Mouse (Mus musculus) olfactory bulb, adult 2 months (tissue): ENCODE measurements around the gene Lingo1.

Experiments used
- CTCF ChIP-seq: fragments of 200-500 bp; IDR thresholded peaks from 2 replicates; pipeline ENCODE4 v1.5.1; 2012; ENCODE audit warnings: low read depth, mild to moderate bottlenecking, low read length, moderate library complexity; ENCODE audit not compliant: insufficient read depth
- POLR2A ChIP-seq: fragments of 200-500 bp; IDR thresholded peaks from 2 replicates; pipeline ENCODE4 v1.6.1; 2012; ENCODE audit warnings: mild to moderate bottlenecking, low read depth, low read length, moderate library complexity; ENCODE audit not compliant: insufficient read depth

GRCm38 (mm10) chr9:56687490-56687889, 108.8 kb downstream of the Lingo1 start:
- TF ChIP-seq POLR2A: no peak
- TF ChIP-seq CTCF: no peak
